Mouse (Mus musculus) fibroblast of lung, adult 2 months (primary cell): ENCODE results near the gene Kmt5a.

ENCODE experiments used
- DNase-seq: peaks from one replicate; pipeline ENCODE4 v3.0.0-alpha.2; 2011; ENCODE audit warnings: low read depth

Gene Kmt5a

DNA sequence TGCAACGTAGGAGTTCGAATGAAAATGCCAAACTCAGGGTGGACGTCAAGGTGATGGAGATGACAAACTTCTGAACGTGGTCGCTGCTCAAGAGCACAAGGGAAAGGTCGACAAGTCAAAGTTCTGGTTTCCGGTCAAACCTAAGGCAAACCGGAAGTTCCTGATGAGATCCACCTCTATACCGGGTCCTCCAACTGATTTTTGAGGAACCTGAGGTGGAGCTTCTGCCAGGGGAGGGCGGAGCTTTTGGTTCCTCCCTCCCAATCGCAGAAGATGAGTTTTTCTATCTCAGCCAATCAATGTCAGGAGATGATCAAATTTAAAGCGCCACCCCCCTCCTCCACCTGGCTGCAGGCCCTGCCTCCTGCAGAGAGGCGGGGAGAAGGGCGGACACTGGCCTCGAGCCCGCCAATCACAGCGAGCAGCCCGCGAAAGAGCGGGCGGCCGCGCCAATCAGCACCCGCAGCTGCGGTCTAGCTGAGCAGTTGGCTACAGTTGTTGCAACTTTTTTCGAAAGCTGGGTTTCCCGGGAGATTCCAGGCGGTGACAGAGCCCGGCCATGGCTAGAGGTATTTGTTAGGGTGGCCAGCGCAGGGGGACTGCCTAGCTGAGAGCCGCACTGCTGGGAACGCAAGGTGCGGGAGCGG is at the start of gene Kmt5a:
TSS of gene Kmt5a (plus strand) at position 484 of the 647 bp plus-strand sequence.
- DNase-seq: peak; percentile 87

DNA sequence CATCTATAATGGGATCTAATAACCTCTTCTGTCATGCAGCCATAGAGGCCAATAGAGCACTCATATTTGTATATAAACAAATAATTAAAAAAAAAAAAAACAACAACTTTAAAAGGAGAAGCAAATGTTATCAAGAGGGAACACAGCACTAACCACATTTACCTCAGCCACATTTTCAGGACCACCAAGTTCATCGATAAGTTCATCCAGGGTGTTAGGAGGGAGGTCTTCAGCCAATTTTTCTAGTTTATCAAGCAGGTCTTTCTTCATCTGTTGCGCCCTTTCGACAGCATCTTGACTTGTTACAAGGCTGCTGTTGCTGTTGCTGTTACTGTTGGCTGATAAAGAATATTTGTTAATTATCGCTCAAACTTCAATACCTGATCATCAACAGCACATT is 47.3 kb upstream of the Kmt5a start:
- DNase-seq: no peak

DNA sequence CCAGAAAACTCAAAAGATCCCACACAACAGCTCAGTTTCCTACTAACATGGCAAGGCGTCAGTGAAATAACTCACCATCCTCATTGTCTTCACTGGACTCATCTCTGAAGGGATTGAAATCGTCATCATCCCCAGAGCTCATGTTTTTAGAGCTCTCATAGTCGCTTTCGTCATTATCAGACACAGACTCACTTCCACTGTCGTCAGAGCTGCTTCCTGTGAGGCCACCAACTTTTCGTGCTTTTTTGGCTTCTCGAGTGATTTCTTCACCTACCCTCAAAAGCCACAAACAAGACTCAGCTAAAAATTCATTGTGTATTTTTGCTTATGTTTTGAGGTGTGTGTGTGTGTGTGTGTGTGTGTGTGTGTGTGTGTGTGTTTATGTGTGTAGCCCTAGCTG is 46.0 kb upstream of the Kmt5a start:
- no peak for DNase-seq

DNA sequence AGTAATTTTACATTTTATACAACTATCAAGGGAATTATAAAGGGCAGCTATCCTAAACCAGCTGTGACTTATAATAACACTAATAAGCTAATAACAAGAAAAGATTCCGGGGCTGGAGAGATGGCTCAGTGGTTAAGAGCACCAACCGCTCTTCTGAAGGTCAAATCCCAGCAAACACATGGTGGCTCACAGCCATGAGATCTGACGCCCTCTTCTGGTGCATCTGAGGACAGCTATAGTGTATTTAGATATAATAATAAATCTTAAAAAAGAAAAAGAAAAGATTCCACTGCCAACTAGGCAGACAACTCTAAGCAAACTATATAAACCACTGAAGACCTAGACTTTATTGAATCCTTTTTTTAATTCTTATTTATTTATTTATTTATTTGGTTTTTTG is 28.9 kb upstream of the Kmt5a start:
- no peak for DNase-seq

DNA sequence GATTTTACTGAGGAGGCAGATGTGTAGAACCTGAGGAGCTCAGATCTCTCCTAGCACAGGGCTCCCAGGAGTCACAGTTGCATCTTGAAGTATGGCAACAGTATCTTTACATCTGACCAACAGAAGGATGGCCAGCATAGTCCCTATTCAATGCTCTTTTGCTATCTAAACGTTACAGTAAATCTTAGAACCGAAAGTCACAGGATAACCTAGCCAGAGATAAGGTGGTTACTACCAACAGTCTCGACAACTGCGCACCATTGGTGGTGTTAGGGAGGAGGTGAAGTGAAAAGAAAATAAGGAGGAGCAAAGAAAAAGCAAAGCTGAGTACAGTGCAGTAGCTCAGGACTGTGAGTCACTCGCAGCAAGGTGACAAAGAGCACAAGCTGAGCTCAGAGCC is 27.6 kb upstream of the Kmt5a start:
- no peak for DNase-seq

DNA sequence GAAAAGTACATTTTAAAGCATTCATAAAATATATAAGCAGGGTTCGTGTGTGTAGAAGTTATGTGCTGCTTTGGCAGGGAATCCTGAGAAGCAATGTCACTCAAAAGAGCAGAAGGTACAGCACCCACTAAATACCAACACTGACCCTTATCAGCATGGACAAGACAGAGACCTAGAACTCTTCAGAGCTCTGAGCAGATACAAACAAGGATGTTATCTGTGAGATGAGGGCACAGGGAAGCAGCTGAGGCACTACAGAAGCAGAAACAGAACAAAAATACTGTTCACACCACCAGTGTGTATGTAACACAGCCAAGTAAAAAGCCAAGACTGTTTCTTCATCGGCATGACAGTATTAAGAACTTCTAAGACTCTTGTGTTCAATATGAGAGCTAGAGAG is 20.8 kb upstream of the Kmt5a start:
- DNase-seq: no peak

DNA sequence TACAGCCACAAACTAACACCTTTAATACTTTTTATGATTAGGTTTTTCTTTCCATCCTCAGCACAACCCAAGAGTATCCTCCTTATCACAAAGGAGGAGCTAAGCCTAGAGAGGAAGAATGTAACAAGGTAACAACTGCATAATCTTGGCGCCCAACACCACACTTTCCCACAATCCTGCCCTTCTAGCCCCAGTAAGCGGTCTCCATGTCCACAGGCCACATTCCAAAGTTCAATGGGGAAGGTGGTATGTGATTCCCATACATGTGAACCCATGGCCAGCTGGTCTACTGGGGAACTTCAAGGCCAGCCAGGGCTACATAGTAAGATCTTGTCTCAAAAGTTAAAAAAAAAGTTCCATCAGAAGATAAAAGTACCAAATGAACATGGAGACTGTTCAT is 17.9 kb upstream of the Kmt5a start:
- no peak for DNase-seq

DNA sequence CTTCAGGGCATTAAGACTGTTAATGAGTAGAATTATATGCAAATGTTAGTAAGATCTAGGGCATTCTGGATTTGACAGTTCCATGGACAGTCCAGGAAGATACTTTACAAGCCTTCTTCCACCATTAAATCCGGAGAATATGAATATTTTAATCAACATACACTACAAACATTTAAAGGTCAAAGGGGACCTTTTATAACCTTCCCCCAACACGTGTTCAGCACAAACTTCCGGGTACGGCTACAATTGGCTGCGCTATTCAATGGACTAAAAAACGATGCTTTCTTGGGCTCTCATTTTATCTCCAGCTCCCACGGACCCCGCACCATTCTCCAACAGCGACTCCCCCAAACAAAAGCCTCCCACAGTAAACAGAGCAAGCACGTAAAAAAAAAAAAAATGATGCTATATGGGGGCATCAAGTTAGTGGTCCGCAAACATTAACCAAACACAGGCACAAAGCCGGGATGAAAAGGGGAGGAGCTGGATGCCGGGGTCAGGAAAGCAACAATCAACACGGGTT is 15.5 kb upstream of the Kmt5a start:
- DNase-seq: no peak

DNA sequence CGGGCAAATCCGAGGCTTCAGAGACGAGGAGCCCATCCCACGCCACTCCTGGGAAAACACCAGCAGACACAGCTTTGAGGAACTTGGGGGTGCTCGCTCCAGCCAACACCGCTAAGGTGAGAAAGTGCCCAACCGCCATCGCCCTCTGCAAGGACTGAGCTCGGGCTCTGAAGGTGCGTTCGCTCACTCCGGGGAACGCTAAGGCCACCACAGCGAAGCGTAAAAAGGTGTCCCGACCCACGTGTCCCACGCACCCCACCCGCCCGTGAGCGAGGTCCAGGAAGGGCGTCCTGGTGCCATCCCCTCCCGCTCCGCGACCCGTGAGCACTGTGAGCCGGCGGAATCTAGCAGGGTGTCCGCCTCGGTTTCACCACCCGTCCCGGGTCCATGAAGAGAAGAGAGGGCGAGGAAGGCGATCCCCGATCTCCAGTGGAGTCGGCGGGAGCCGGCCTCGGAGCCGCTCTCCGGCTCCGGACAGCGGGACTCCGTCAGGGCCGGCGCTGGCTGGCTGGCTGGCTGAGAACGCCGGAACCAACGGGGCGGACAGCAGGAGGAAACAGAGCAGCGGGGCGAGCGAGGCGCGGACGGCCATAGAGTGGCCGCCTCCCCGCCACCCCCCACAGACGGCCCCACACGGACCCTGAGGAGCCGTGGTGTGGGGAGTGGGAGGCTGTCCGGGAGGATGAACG is 14.9 kb upstream of the Kmt5a start:
- DNase-seq: no peak

DNA sequence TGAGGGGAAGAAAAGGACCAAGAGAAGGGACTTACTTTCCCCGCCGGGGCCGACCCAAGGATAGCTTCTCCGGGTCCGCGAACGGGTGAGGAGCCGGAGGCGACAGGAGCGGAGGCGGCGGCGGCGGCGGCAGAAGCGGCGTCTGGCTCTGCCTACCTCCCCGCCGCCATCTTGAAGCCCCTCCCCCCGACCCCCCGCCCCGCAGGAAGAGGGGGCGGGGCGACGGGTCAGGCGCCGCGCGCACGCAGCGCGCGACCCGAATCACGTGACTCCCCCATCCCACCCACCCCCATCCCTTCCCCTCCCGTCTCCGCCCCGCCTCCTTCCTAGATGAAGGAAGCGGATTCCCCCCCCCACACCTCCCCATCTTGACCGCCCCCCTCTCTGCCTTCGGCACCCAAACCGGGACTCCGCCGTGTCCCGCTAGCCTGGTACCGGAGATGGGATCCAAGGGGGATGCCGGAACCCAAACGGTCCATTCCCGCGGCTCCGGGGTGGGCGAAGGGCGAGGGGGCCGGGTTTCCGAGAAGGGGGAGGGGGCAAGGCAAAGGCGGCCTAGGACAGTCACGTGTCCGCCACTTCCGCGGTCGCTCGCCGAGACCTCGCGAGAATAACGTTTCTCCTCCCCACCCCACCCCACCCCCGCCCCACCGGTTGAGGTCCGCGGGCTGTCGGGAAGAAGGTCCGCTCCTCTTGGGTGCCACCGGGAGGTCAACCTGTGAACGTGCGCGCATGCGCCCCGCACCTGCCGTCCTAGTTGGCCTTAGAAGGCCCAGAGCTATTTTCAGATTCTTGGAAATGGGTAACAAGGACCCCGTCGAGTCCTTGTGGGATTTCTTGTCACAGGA is 14.1 kb upstream of the Kmt5a start, which contains the start of gene Sbno1:
TSS of gene Sbno1 (minus strand) at position 590 of the 848 bp plus-strand sequence.
- DNase-seq: peak; percentile 84

DNA sequence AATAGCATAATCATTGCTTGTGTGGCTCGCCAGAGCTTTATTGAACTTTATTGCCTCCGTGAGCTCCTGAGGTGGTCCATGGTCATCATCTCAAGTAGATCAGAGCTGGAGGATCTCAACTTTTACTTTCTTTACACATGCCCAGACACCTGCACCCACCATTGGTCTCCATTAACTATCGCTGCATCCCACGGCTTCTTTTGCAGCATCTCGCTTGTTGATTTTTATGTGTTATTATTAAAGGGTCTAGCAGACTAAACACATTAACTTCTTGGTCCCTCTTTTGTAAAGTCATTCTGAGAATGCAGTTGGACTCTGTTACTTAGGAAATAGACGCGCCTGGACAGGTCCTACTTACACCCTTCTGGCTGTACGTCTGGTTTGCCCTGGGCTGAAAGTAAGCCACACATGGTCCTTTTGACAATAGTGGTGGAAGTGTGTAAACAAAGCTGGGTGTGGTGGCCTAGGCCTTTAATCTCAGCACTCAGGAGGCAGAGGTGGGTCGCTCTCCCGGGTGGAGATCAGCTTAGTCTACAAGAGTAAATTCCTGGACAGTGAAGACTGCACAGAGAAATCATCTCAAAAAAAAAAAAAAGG is 13.2 kb upstream of the Kmt5a start:
- no peak for DNase-seq

DNA sequence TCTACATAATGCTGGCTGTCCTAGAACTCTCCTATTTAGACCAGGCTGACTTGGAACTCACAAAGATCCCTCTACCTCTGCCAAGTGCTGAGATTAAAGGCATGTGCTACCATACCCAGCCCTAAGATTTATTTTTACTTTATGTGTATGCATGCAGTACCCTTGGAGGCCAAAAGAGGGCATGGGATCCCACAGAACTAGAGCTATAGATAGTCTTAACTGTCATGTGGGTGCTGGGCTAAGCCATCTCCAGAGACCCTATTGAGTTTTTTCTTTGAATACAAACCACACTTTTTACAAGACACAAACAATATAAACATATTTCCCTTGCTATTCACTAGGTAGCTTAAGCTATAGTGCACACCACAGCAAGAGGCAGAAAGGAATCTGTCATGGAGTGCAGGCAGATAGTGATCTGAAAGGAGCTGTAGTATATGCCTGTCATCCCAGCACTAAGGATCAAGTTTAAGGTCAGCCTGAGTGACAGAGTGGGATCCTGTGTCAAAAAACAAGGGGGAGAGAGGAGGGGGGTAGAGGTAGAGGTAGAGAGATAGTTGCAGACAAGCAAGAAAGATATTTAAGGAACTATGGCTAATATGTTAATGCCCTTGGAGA is 7.2 kb upstream of the Kmt5a start:
- no peak for DNase-seq

DNA sequence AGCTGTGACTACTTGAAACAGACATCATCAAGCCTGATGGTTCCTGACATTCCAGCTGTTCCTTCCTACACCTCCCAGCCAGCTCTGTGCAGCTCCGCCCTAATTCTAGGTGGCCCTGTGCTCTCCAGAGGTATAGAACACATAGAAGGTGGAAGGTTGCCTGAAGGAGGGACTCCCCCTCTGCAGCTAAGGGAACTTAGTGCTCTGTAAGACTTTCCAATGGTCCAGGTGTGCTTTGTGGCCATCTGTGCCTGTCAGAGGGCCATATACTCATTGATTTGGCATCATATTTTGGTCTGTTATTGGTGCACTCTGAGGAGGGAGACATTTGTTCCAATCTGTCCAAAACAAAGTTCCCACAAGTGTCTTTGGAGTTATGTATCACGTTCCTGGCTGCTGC is 6.7 kb upstream of the Kmt5a start:
- no peak for DNase-seq

DNA sequence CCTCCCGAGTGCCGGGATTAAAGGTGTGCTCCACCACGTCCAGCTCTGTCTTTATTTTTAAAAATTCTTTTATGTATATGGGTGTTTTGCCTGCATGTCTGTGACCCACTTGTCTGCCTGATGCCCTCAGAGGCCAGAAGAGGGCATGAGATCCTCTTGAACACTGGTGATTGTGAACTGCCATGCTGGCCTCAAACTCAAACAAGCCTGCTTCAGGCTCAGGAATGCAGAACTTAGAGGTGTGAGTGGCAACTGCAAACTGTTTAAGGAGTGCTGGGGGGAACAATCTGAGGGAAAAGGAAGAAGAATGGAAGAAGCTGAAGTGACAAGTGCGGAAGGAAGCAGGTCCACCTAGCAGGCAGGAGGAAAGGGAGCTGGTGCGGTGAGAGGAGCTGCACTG is 1.5 kb upstream of the Kmt5a start:
- no peak for DNase-seq

DNA sequence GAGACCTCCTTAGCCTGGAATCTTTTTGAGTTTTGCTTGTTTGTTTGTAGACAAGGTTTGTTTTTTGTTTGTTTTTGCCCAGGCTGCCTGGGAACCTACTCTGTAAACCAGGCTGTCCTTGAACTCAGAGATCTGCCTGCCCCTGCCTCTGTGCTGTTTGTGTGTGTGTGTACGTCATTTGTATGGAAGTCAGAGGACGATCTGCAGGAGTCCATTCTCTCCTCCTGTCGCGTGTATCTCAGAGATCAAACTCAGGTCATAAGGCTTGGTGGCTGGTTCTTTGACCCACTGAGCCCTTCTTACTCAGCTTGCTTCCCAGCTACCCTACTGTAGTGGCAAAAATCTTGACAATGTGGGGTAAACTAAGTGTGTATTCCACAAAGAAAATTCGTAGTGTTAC is 984 bp upstream of the Kmt5a start:
- no peak for DNase-seq

DNA sequence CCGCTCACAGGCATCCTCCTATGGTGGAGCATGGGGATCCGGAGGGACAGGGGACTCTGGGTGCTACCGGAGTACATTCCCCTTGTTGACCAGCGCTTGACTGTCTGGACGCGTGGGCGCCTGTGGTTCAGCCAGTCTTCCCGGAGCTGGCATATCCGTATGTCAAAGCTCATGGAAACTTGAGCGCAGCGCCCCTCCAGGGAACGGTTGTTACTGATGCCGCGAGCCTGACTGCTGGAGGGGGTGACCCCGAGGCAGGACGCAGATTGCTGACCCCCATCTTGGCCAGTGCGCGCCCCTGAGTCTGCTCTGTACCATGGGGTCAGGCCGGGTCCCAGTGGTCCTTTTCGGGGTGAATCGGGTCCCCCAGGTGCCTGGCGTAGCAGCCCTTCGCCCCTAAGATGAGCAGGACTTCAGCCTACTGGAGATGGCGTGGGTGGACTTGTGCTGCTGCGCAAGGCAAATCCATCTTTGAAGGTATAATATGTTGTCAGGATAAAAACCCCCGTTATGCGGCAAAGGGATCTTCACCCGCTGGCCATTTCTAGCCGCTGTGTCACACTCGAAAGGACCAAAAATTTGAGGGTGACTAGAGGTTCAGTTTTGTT is 468 bp downstream of the Kmt5a start:
- no peak for DNase-seq

DNA sequence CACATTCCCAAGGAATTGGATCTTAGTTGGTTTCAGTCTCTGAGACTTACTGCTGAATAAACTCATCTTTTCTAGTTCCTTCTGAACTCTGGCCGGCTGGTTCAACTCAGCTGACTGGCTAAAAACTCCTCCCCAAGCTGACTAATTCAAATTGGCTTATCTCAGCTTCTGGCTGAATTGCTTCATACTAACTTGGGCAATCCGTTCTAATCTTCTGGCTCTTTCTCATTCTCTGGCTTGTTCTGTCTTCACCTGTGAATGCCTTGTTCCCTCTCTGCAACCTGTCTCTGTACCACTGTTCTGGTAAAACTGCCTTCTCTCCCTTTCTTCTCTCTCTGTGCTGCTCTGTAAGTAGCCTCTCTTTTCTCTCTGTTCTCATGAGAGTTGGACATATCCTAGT is 2.9 kb downstream of the Kmt5a start:
- DNase-seq: no peak

DNA sequence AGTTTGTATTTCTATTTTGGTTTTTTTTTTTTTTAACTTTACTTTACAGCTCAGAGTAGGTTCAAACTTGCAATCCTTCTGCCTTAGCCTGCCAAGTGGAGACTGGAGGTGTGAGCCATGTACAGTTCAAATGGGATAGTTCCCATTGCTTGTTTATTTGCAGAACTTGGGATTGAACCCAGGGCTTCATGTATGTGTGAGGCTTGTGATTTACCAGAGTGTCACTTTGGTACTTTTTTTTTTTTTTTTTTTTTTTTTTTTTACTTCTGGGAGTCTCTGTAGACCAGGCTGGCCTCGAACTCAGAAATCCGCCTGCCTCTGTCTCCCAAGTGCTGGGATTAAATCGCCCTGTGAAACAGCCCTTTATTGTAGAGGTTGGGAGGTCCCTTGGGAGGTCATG is 4.5 kb downstream of the Kmt5a start:
- DNase-seq: no peak

DNA sequence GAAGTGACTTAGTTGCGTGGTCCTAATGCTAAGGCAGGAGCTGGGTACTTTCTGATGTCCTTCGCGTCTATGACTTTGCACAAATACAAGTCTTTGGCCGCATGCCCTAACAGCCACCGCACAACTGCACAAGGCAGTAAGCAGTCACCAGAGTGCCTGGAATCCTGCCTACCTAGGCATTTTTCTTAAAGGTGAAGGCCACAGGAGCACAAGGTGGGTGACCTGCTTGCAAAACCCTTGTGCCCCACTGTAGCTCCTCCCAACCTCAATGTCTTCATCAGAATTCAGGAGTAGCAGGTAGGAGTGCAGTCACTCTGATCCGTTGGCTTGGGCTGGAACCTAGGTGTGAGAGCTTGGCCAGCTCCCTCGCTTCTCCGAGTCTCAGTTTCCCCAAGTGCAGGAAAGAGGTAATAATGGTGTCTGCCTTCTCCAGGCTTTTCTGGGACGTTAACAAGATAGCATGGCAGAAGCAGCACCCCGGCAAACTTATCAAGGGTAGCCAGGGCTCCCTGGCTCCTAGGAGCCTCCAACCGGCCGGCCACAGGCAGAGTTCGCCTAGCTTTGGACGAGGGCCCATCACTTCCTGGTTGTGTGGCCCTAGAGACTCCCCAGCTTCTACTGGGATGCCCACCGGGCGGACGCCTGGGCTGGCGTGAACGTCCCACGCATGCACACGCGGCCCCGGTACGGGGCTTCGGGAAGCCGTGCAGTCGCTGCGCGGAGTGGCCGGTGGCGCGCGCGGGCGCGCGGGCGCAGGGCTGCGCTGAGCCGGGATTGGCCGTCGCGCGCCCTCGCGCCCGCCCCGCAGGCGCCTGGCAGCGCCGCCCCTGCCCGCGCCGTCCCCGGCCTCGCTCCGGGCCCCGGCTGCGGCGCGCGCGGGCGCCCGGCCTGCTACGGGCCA is 5.2 kb downstream of the Kmt5a start:
- no peak for DNase-seq

DNA sequence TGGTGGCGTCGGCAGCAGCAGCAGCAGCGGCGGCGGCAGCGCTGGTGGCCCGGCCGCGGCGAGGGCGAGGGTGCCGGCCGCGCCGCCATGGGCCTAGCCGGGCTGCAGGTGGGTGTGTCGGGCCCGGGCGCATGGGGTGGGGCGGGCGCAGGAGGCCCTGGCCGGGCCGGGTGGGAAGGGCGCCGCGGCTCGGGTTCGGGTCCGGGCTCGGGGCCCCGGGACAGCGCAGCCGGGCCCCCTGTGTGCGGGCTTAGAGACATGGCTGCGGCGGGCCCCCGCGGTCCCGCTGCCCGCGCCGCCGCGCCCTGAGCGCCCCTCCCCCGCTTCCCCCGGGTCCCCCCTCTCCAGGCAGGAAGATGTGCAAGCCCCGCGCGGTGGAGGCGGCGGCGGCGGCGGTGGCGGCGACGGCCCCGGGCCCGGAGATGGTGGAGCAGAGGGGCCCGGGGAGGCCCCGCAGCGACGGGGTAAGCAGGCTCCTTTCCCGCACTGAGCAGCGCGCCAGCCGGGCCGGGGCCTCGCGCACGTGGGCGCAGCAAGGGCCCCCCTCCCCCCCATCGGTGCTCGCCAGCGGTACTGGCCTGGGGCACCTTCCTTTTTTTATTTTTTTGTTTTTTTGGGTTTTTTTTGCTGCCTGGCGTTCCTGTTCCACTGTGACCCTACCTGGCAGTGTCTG is 6.0 kb downstream of the Kmt5a start:
- no peak for DNase-seq
